Mouse (Mus musculus) forebrain, embryonic 16.5 days (tissue): ENCODE data around the gene 5530401A14Rik. TPM values are rescaled to one million over a fixed set of nuclear protein-coding genes. Genes with fewer than 3 reads are reported as not detected.

ENCODE experiments used
- ATAC-seq: fragments of 200-750 bp; cut with Nextera tagmentation; 2 replicates; pipeline ENCODE4 v1.8.0; 2017; ENCODE audit warnings: mild to moderate bottlenecking, moderate library complexity
- H3K27ac ChIP-seq: fragments of 300-500 bp; sonication (generic); 2 replicates; pipeline ENCODE4 v1.5.1; 2014; ENCODE audit warnings: low read length, control low read depth
- H3K27me3 ChIP-seq: fragments of 300-500 bp; sonication (generic); replicated peaks from 2 replicates; pipeline ENCODE4 v1.6.1; 2014; ENCODE audit warnings: low read length; ENCODE audit not compliant: control insufficient read depth, insufficient read depth
- H3K36me3 ChIP-seq: fragments of 300-500 bp; sonication (generic); 2 replicates; pipeline ENCODE4 v1.6.1; 2014; ENCODE audit not compliant: control insufficient read depth, insufficient read depth
- H3K4me1 ChIP-seq: fragments of 300-500 bp; sonication (generic); replicated peaks from 2 replicates; pipeline ENCODE4 v1.6.1; 2014; ENCODE audit warnings: low read length; ENCODE audit not compliant: control insufficient read depth, insufficient read depth
- H3K4me2 ChIP-seq: fragments of 300-500 bp; sonication (generic); 2 replicates; pipeline ENCODE4 v1.6.1; 2014; ENCODE audit warnings: mild to moderate bottlenecking, low read length, control low read depth
- H3K4me3 ChIP-seq: fragments of 300-500 bp; sonication (generic); replicated peaks from 2 replicates; pipeline ENCODE4 v1.5.1; 2014; ENCODE audit warnings: mild to moderate bottlenecking, low read length, control low read depth
- H3K9ac ChIP-seq: fragments of 300-500 bp; sonication (generic); replicated peaks from 2 replicates; pipeline ENCODE4 v1.6.1; 2014; ENCODE audit warnings: low read depth, low read length, control low read depth
- H3K9me3 ChIP-seq: fragments of 300-500 bp; sonication (generic); 2 replicates; pipeline ENCODE4 v1.6.1; 2016; ENCODE audit warnings: low read length; ENCODE audit not compliant: control insufficient read depth
- WGBS: fragments of 180-500 bp; shearing (Covaris S2); extraction: QIAGEN DNeasy Blood & Tissue Kit; methylation state at CpG from one replicate; pipeline ENCODE4 v1.1.7; 2014; 5-methylcytosine and 5-hydroxymethylcytosine counted together
- polyA plus RNA-seq: library from polyadenylated mRNA; unstranded; fragments of >200 nt; fragmentation: Nextera tagmentation; extraction: Ambion mirVana; gene quantifications from 2 replicates; pipeline ENCODE4 v1.2.1, GENCODE M21; 2015

The 5530401A14Rik gene
- 0.27 and 0.68 TPM in 2 replicates for polyA plus RNA-seq

GRCm38 (mm10) chr11:81860250-81860972 lies at the start of gene 5530401A14Rik:
TSS of gene 5530401A14Rik (plus strand) at chr11:81860673.
- no peaks in the 10 kb centered on the region for H3K9me3 ChIP-seq

GRCm38 (mm10) chr11:81814816-81815215 lies 45.7 kb upstream of the 5530401A14Rik start:
- no peaks in the 10 kb centered on the region for H3K36me3 ChIP-seq
- 77% methylated on average over 1 of the region's 1 CpGs for WGBS
- H3K9me3 ChIP-seq: no peaks in the 10 kb centered on the region
- H3K27me3 ChIP-seq: no peaks in the 10 kb centered on the region
- no peak overlapping the region for H3K4me2 ChIP-seq
- no peak for ATAC-seq
- H3K9ac ChIP-seq: no peak overlapping the region
- H3K27ac ChIP-seq: no peak overlapping the region
- no peak overlapping the region for H3K4me3 ChIP-seq
- no peaks in the 10 kb centered on the region for H3K4me1 ChIP-seq

More at GRCm38 (mm10) chr11:81860250-81860972, at the start of gene 5530401A14Rik:
- H3K9ac ChIP-seq: no peak within 1 kb of the TSS
- ATAC-seq: peak; percentile 93
- H3K27ac ChIP-seq: peak within 1 kb of the TSS; percentile 16; the same call in 1 of the 2 replicates
- H3K4me1 ChIP-seq: peaks cover 15% of the 10 kb centered on the region
- H3K27me3 ChIP-seq: no peaks in the 10 kb centered on the region
- no peaks in the 10 kb centered on the region for H3K36me3 ChIP-seq
- WGBS: 19% methylated on average over 4 of the region's 4 CpGs
- H3K4me2 ChIP-seq: no peak within 1 kb of the TSS
- no peak within 1 kb of the TSS for H3K4me3 ChIP-seq

- Histone ChIP-seq H3K9ac (no peak overlapping the region), H3K4me1 (no peaks in the 10 kb centered on the region), H3K27ac (no peak overlapping the region), H3K4me2 (no peak overlapping the region), H3K27me3 (no peaks in the 10 kb centered on the region), H3K9me3 (no peaks in the 10 kb centered on the region), H3K4me3 (no peak overlapping the region), H3K36me3 (no peaks in the 10 kb centered on the region)
- 52% methylated on average over 5 of the region's 5 CpGs for WGBS
- peak; percentile 31; the same call in 1 of the 2 replicates for ATAC-seq
These were observed 43.9 kb upstream of the 5530401A14Rik start for GRCm38 (mm10) chr11:81816531-81816930.

- Histone ChIP-seq H3K36me3 (no peaks in the 10 kb centered on the region), H3K27me3 (no peaks in the 10 kb centered on the region), H3K9ac (no peak overlapping the region), H3K4me3 (no peak overlapping the region), H3K4me2 (no peak overlapping the region), H3K9me3 (no peaks in the 10 kb centered on the region), H3K27ac (no peak overlapping the region), H3K4me1 (no peaks in the 10 kb centered on the region)
- WGBS: 27% methylated on average over 1 of the region's 1 CpGs
- no peak for ATAC-seq
These were observed 28.1 kb upstream of the 5530401A14Rik start for GRCm38 (mm10) chr11:81832381-81832780.

- H3K27ac ChIP-seq: no peak overlapping the region
- H3K9ac ChIP-seq: no peak overlapping the region
- no peaks in the 10 kb centered on the region for H3K36me3 ChIP-seq
- no peak for ATAC-seq
- H3K9me3 ChIP-seq: no peaks in the 10 kb centered on the region
- no peaks in the 10 kb centered on the region; the same call in 1 of the 2 replicates for H3K4me1 ChIP-seq
- no peak overlapping the region for H3K4me2 ChIP-seq
- no peaks in the 10 kb centered on the region for H3K27me3 ChIP-seq
- WGBS: 40% methylated on average over 4 of the region's 4 CpGs
- no peak overlapping the region for H3K4me3 ChIP-seq
These were observed 22.0 kb upstream of the 5530401A14Rik start for GRCm38 (mm10) chr11:81838426-81838825.

- Histone ChIP-seq H3K9ac (no peak overlapping the region), H3K27me3 (no peaks in the 10 kb centered on the region), H3K4me1 (peaks cover 14% of the 10 kb centered on the region), H3K36me3 (no peaks in the 10 kb centered on the region), H3K4me2 (no peak overlapping the region), H3K4me3 (no peak overlapping the region), H3K9me3 (no peaks in the 10 kb centered on the region), H3K27ac (no peak overlapping the region)
- 68% methylated on average over 2 of the region's 2 CpGs for WGBS
- ATAC-seq: no peak
These were observed 19.5 kb upstream of the 5530401A14Rik start for GRCm38 (mm10) chr11:81841001-81841400.

- Histone ChIP-seq H3K27ac (no peak overlapping the region), H3K9me3 (no peaks in the 10 kb centered on the region), H3K9ac (no peak overlapping the region), H3K27me3 (no peaks in the 10 kb centered on the region), H3K36me3 (no peaks in the 10 kb centered on the region), H3K4me3 (no peak overlapping the region), H3K4me2 (no peak overlapping the region), H3K4me1 (peaks cover 16% of the 10 kb centered on the region)
- ATAC-seq: no peak
- 23% methylated on average over 5 of the region's 5 CpGs for WGBS
These were observed 15.3 kb upstream of the 5530401A14Rik start for GRCm38 (mm10) chr11:81845010-81845685.

- no peaks in the 10 kb centered on the region for H3K36me3 ChIP-seq
- H3K4me2 ChIP-seq: no peak overlapping the region
- no peak for ATAC-seq
- no peaks in the 10 kb centered on the region for H3K9me3 ChIP-seq
- no peak overlapping the region for H3K9ac ChIP-seq
- H3K27ac ChIP-seq: no peak overlapping the region
- peaks cover 16% of the 10 kb centered on the region for H3K4me1 ChIP-seq
- 60% methylated on average over 3 of the region's 3 CpGs for WGBS
- H3K4me3 ChIP-seq: no peak overlapping the region
- no peaks in the 10 kb centered on the region for H3K27me3 ChIP-seq
These were observed 14.8 kb upstream of the 5530401A14Rik start for GRCm38 (mm10) chr11:81845686-81846036.

- no peak overlapping the region for H3K4me3 ChIP-seq
- no peaks in the 10 kb centered on the region for H3K36me3 ChIP-seq
- H3K27me3 ChIP-seq: no peaks in the 10 kb centered on the region
- no peak for ATAC-seq
- no peak overlapping the region for H3K4me2 ChIP-seq
- no peaks in the 10 kb centered on the region for H3K9me3 ChIP-seq
- WGBS: 77% methylated on average over 1 of the region's 1 CpGs
- H3K27ac ChIP-seq: no peak overlapping the region
- H3K9ac ChIP-seq: no peak overlapping the region
- peaks cover 20% of the 10 kb centered on the region for H3K4me1 ChIP-seq
These were observed 12.5 kb upstream of the 5530401A14Rik start for GRCm38 (mm10) chr11:81847773-81848490.
